Mouse (Mus musculus) lung, adult 2 months (tissue): ENCODE results near the gene Lrrc61.

Experiments
- CTCF ChIP-seq: fragments of 200-500 bp; IDR thresholded peaks from 2 replicates; pipeline ENCODE4 v1.5.1; 2011; ENCODE audit warnings: mild to moderate bottlenecking, low read length, control low read depth; ENCODE audit not compliant: insufficient read depth
- POLR2A ChIP-seq: fragments of 200-500 bp; IDR thresholded peaks from 2 replicates; pipeline ENCODE4 v1.6.1; 2011; ENCODE audit warnings: low read depth, mild to moderate bottlenecking, control low read depth, low read length, borderline replicate concordance; ENCODE audit errors: extremely low read depth

DNA sequence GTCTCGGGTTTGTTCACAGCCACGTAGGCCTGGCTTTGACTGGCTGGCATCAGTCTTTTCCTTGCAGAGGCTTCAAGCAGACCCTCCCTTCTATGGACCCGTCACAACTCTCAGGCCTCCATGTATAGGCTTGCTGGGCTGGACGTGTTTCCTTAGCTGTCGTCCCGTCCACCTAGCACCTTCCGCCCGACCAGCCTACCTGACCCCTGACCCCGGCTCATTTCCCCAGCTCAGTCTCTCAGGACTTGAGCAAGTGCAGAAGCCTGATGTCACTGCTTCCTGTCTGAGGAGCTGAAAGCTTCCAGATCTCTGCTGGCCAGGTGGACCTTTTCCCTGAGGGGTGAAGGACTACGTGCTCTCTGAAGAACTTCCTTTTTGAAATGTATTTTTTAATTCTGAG, 18.7 kb downstream of the Lrrc61 start:
- no peak for TF ChIP-seq POLR2A
- no peak for TF ChIP-seq CTCF
